ENCODE assay signal across 25 mouse cellular contexts in the genomic region with DNA sequence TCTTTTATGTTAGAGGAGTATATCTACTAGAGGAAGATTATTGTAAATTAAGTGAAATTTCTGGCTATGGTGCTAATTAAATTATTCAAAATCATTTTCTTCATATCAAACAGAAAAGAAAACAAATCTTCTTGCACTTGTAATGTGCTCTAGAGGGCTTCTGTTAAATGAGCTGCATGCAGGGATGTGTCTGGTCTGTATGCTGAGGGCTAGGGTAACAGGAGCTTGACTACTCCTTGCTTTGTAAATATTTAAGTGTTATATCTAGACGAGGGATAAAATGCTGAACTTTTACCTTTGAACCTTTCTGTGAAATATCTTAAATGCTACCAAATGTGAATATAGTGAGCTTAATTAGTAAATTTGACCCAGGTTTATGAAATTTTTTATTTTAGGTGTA.
A peak's percentile ranks its signal among the peaks of the same experiment; 100 is the strongest.
DNase-seq lines count a peak whose midpoint lies in the region; ATAC-seq and TF ChIP-seq lines count a peak whose summit lies in the region.
"Had no signal": no experiment of that assay in that cellular context is flagged by ENCODE, and none has a peak within 500 bp of the region (broad histone marks: within the 10 kb centered on the region; RNA-seq: fewer than 3 reads in every experiment).

No protein-coding gene starts in this region.

- no peak for ATAC-seq in forebrain, postnatal 0 days
- no peak for ATAC-seq in hindbrain, postnatal 0 days
- ATAC-seq in midbrain, postnatal 0 days (ENCODE audit: low FRiP score) = no peak
- ATAC-seq: intestine, postnatal 0 days; liver, postnatal 0 days; lung, postnatal 0 days had no signal

- H3K27me3 ChIP-seq in forebrain, postnatal 0 days (ENCODE audit: insufficient read depth, low read length) = no peaks in the 10 kb centered on the region
- no peaks in the 10 kb centered on the region for H3K27me3 ChIP-seq in hindbrain, postnatal 0 days (ENCODE audit: insufficient read depth, low read length)
- H3K27me3 ChIP-seq in midbrain, postnatal 0 days (ENCODE audit: insufficient read depth, low read length) = no peaks in the 10 kb centered on the region
- H3K27me3 ChIP-seq: embryonic facial prominence, embryonic 13.5 days; kidney, embryonic 15.5 days had no signal

- intact Hi-C loops in heart, postnatal 14 days (cut with DNase I) = no loop called here

- DNase-seq in layer of hippocampus, adult 2 months (ENCODE audit: low spot score in 2 of 2) = no peak
- DNase-seq in layer of hippocampus, postnatal 14 days (ENCODE audit: low spot score in 2 of 2) = no peak
- peak; percentile 35 for DNase-seq in forebrain, postnatal 0 days
- no peak for DNase-seq in hindbrain, postnatal 0 days (ENCODE audit: low spot score)
- no peak for DNase-seq in midbrain, postnatal 0 days (ENCODE audit: low spot score)
- DNase-seq in heart, postnatal 14 days = no peak
- no peak for DNase-seq in kidney, adult 11 months
- no peak for DNase-seq in c-Kit-positive CD71-positive TER-119-positive erythroid progenitor cells, embryonic 14.5 days (ENCODE audit: low spot score)
- DNase-seq: adrenal gland, adult 2 months; cerebellum, postnatal 25 days; embryo, embryonic 11 days; gastrocnemius, adult 2 months; kidney, postnatal 36 days; liver, postnatal 0 days; retina, postnatal 1 day; right cerebral cortex, postnatal 25 days; thymus, postnatal 25 days had no signal

- WGBS in forebrain, postnatal 0 days = 52% methylated on average over 1 of the region's 1 CpGs
- 36% methylated on average over 1 of the region's 1 CpGs for WGBS in hindbrain, postnatal 0 days
- WGBS in midbrain, postnatal 0 days = 35% methylated on average over 1 of the region's 1 CpGs

- H3K9ac ChIP-seq in forebrain, postnatal 0 days = no peak overlapping the region
- H3K9ac ChIP-seq in hindbrain, postnatal 0 days (replicated peaks; ENCODE audit: low read length) = no peak overlapping the region
- no peak overlapping the region for H3K9ac ChIP-seq in midbrain, postnatal 0 days (replicated peaks; ENCODE audit: low read length, poor library complexity, severe bottlenecking)
- H3K9ac ChIP-seq: embryonic facial prominence, embryonic 13.5 days; kidney, embryonic 15.5 days; liver, postnatal 0 days had no signal

- H3K27ac ChIP-seq in layer of hippocampus, adult 2 months = peak overlapping the region; percentile 59
- peak overlapping the region; percentile 59; the same call in 1 of the 2 replicates for H3K27ac ChIP-seq in forebrain, postnatal 0 days (ENCODE audit: low read depth, low read length)
- peak overlapping the region; percentile 49 for H3K27ac ChIP-seq in hindbrain, postnatal 0 days
- H3K27ac ChIP-seq in midbrain, postnatal 0 days (ENCODE audit: low read depth, low read length) = peak overlapping the region; percentile 62
- H3K27ac ChIP-seq: embryonic facial prominence, embryonic 13.5 days; gastrocnemius, adult 2 months; heart, embryonic 10.5 days; kidney, embryonic 15.5 days; limb, embryonic 10.5 days; macrophage had no signal

- no peak overlapping the region for H3K4me2 ChIP-seq in forebrain, postnatal 0 days (ENCODE audit: low read depth)
- H3K4me2 ChIP-seq in hindbrain, postnatal 0 days (ENCODE audit: low read depth, low read length) = no peak overlapping the region
- H3K4me2 ChIP-seq in midbrain, postnatal 0 days (ENCODE audit: low read depth, low read length, poor library complexity, severe bottlenecking) = no peak overlapping the region
- H3K4me2 ChIP-seq: embryonic facial prominence, embryonic 13.5 days; kidney, embryonic 15.5 days had no signal

- no peak for TF ChIP-seq CTCF in layer of hippocampus, adult 2 months (conservative IDR thresholded peaks at IDR 0.05)
- no peak for TF ChIP-seq CTCF in forebrain, postnatal 0 days (IDR thresholded peaks at IDR 0.05; ENCODE audit: low read depth)
- TF ChIP-seq CTCF in hindbrain, postnatal 0 days (IDR thresholded peaks at IDR 0.05; ENCODE audit: low read depth) = no peak
- TF ChIP-seq CTCF in midbrain, postnatal 0 days (IDR thresholded peaks at IDR 0.05) = no peak

- H3K4me3 ChIP-seq in layer of hippocampus, adult 2 months = no peak overlapping the region
- H3K4me3 ChIP-seq in forebrain, postnatal 0 days (ENCODE audit: low read depth, low read length) = no peak overlapping the region
- H3K4me3 ChIP-seq in hindbrain, postnatal 0 days (ENCODE audit: low read length) = no peak overlapping the region
- H3K4me3 ChIP-seq in midbrain, postnatal 0 days (ENCODE audit: low read depth, low read length) = no peak overlapping the region
- H3K4me3 ChIP-seq: embryonic facial prominence, embryonic 13.5 days; erythroblast, embryonic 14.5 days; gastrocnemius, adult 2 months; heart, embryonic 10.5 days; kidney, embryonic 15.5 days; limb, embryonic 10.5 days had no signal

- no peaks in the 10 kb centered on the region for H3K9me3 ChIP-seq in forebrain, postnatal 0 days (ENCODE audit: low read length)
- H3K9me3 ChIP-seq in hindbrain, postnatal 0 days (ENCODE audit: low read length) = no peaks in the 10 kb centered on the region
- H3K9me3 ChIP-seq in midbrain, postnatal 0 days (ENCODE audit: low read length) = no peaks in the 10 kb centered on the region
- H3K9me3 ChIP-seq: embryonic facial prominence, embryonic 13.5 days; heart, embryonic 10.5 days; kidney, embryonic 15.5 days; limb, embryonic 10.5 days had no signal

- H3K36me3 ChIP-seq in forebrain, postnatal 0 days (ENCODE audit: insufficient read depth) = no peaks in the 10 kb centered on the region
- no peaks in the 10 kb centered on the region for H3K36me3 ChIP-seq in hindbrain, postnatal 0 days (ENCODE audit: insufficient read depth, low read length)
- no peaks in the 10 kb centered on the region for H3K36me3 ChIP-seq in midbrain, postnatal 0 days (ENCODE audit: insufficient read depth, low read length)
- H3K36me3 ChIP-seq: embryonic facial prominence, embryonic 13.5 days; heart, embryonic 10.5 days; kidney, embryonic 15.5 days; limb, embryonic 10.5 days had no signal

- peaks cover 12% of the 10 kb centered on the region; the same call in 1 of the 2 replicates for H3K4me1 ChIP-seq in forebrain, postnatal 0 days (ENCODE audit: insufficient read depth)
- H3K4me1 ChIP-seq in hindbrain, postnatal 0 days (ENCODE audit: insufficient read depth, low read length) = no peaks in the 10 kb centered on the region
- no peaks in the 10 kb centered on the region; the same call in 1 of the 2 replicates for H3K4me1 ChIP-seq in midbrain, postnatal 0 days (ENCODE audit: insufficient read depth, low read length)
- H3K4me1 ChIP-seq: embryonic facial prominence, embryonic 13.5 days; heart, embryonic 10.5 days; kidney, embryonic 15.5 days; limb, embryonic 10.5 days had no signal
